Mouse (Mus musculus) embryonic facial prominence, embryonic 11.5 days (tissue): ENCODE results near the gene Srebf1. TPM values are rescaled to one million over a fixed set of nuclear protein-coding genes. Genes with fewer than 3 reads are reported as not detected.
A peak's percentile ranks its signal among the peaks of the same experiment; 100 is the strongest.

ENCODE experiments used
- ATAC-seq: fragments of 200-750 bp; cut with Nextera tagmentation; replicated peaks from 2 replicates; pipeline ENCODE4 v1.8.0; 2017; ENCODE audit warnings: low read depth; ENCODE audit not compliant: insufficient number of reproducible peaks, low FRiP score, low TSS enrichment
- DNase-seq: peaks from one replicate; pipeline ENCODE4 v3.0.0-alpha.2; 2015; ENCODE audit warnings: low spot score
- H3K27ac ChIP-seq: fragments of 300-500 bp; sonication (generic); replicated peaks from 2 replicates; pipeline ENCODE4 v1.5.1; 2014; ENCODE audit warnings: mild to moderate bottlenecking, low read depth, low read length, control low read depth
- H3K27me3 ChIP-seq: fragments of 300-500 bp; sonication (generic); 2 replicates; pipeline ENCODE4 v1.6.1; 2014; ENCODE audit warnings: mild to moderate bottlenecking, low read length, moderate library complexity, mixed read lengths; ENCODE audit not compliant: control insufficient read depth, insufficient read depth
- H3K36me3 ChIP-seq: fragments of 300-500 bp; sonication (generic); replicated peaks from 2 replicates; pipeline ENCODE4 v1.6.1; 2014; ENCODE audit warnings: low read depth, mild to moderate bottlenecking, low read length, moderate library complexity, mixed read lengths; ENCODE audit not compliant: control insufficient read depth, insufficient read depth
- H3K4me1 ChIP-seq: fragments of 300-500 bp; sonication (generic); 2 replicates; pipeline ENCODE4 v1.6.1; 2014; ENCODE audit warnings: low read length, mixed read lengths; ENCODE audit not compliant: control insufficient read depth, insufficient read depth
- H3K4me2 ChIP-seq: fragments of 300-500 bp; sonication (generic); 2 replicates; pipeline ENCODE4 v1.6.1; 2014; ENCODE audit warnings: low read depth, mild to moderate bottlenecking, control low read depth, low read length, moderate library complexity
- H3K4me3 ChIP-seq: fragments of 300-500 bp; sonication (generic); 2 replicates; pipeline ENCODE4 v1.5.1; 2014; ENCODE audit warnings: low read depth, low read length, control low read depth
- H3K9ac ChIP-seq: fragments of 300-500 bp; sonication (generic); replicated peaks from 2 replicates; pipeline ENCODE4 v1.6.1; 2014; ENCODE audit warnings: mild to moderate bottlenecking, control low read depth, low read length
- H3K9me3 ChIP-seq: fragments of 300-500 bp; sonication (generic); replicated peaks from 2 replicates; pipeline ENCODE4 v1.6.1; 2016; ENCODE audit warnings: mild to moderate bottlenecking, low read length, inconsistent platforms, mixed read lengths; ENCODE audit not compliant: control insufficient read depth
- WGBS: fragments of 180-500 bp; shearing (Covaris S2); extraction: QIAGEN DNeasy Blood & Tissue Kit; methylation state at CpG from one replicate; pipeline ENCODE4 v1.1.7; 2014; 5-methylcytosine and 5-hydroxymethylcytosine counted together
- polyA plus RNA-seq: library from polyadenylated mRNA; unstranded; fragments of >200 nt; fragmentation: Nextera tagmentation; extraction: Ambion mirVana; gene quantifications from 2 replicates; pipeline ENCODE4 v1.2.1, GENCODE M21; 2014

The Srebf1 gene
- polyA plus RNA-seq, 1 experiment from 2014 or later: 45.1 TPM

DNA sequence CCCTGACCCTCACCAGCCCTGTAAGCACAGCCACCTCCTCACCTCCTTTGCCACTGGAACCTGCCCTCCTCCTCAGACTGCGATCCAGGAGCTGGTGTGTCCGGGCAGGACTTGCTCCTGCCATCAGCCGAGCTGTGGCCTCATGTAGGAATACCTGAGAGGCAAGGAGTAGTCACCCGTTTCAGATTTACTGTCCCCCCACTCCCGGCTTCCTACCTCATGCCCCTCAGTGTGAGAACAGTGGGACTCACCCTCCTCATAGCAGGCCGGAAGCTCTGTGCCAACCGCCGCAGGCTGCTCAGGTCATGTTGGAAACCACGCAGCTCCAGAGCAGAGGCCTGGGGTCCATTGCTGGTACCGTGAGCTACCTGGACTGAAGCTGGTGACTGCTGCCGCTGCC, 22.0 kb downstream of the Srebf1 start:
- Histone ChIP-seq H3K4me3 (no peak overlapping the region), H3K27me3 (no peaks in the 10 kb centered on the region), H3K27ac (0 out of 2 replicates have a peak overlapping the region, but pooled peaks have one; percentile 13), H3K9me3 (no peaks in the 10 kb centered on the region), H3K36me3 (peaks cover 27% of the 10 kb centered on the region), H3K4me2 (no peak overlapping the region), H3K9ac (peak overlapping the region; percentile 9; the same call in 1 of the 2 replicates), H3K4me1 (0 out of 2 replicates have a peak, but pooled peaks cover 2% of the 10 kb centered on the region)
- no peak for ATAC-seq
- WGBS: 86% methylated on average over 11 of the region's 11 CpGs
- no peak for DNase-seq

DNA sequence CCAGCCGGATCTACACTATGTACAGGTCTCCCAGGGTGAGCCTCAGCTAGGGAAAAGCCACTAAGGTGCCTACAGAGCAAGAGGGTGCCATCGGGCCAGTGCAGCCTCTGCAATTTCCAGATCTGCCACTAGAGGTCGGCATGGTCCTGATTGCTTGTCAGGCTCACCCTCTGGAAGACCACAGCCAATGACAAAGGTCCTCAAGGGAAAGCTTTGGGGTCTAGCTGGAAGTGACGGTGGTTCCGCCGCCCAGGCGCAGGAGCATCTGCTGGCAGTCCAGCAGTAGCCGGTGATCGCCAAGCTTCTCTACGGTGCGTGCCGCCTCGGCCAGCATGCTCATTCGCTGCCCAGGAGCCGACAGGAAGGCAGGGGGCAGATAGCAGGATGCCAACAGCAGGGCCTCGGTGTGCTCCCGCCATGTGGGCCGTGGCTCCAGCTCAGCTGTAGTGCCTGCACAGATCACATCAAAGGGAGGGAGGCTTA, 22.6 kb downstream of the Srebf1 start:
- peaks cover 32% of the 10 kb centered on the region for H3K36me3 ChIP-seq
- H3K9ac ChIP-seq: no peak overlapping the region
- no peaks in the 10 kb centered on the region for H3K27me3 ChIP-seq
- no peak overlapping the region for H3K4me3 ChIP-seq
- ATAC-seq (peak; percentile 66), DNase-seq (peak; percentile 93)
- H3K27ac ChIP-seq: 0 out of 2 replicates have a peak overlapping the region, but pooled peaks have one; percentile 13
- no peak overlapping the region for H3K4me2 ChIP-seq
- H3K4me1 ChIP-seq: 0 out of 2 replicates have a peak, but pooled peaks cover 2% of the 10 kb centered on the region
- H3K9me3 ChIP-seq: 0 out of 2 replicates have a peak, but pooled peaks cover under 1% of the 10 kb centered on the region
- 16% methylated on average over 18 of the region's 18 CpGs for WGBS

DNA sequence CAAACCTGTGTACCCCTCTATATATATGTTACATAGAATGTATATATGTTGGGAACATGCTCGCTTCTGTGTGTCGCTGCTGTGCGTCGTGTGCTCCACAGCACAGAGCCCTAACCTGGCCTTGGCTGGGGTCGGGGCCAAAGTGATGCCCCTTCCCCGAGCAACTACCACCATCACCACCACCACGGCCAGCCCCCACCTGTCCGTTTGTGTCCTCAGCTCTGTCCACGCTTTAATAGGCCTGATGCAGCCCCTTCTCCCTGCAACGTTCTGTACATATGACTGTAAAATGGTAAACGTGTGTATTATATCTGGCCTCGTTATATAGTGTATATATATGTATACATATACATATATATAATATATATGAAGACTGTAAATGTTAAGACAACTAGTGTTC, 23.7 kb downstream of the Srebf1 start:
- 91% methylated on average over 12 of the region's 12 CpGs for WGBS
- DNase-seq (no peak), ATAC-seq (no peak)
- peaks cover 4% of the 10 kb centered on the region; the same call in 1 of the 2 replicates for H3K9me3 ChIP-seq
- H3K27me3 ChIP-seq: no peaks in the 10 kb centered on the region
- H3K4me2 ChIP-seq: no peak overlapping the region
- H3K27ac ChIP-seq: no peak overlapping the region
- H3K4me1 ChIP-seq: 0 out of 2 replicates have a peak, but pooled peaks cover 2% of the 10 kb centered on the region
- no peak overlapping the region for H3K9ac ChIP-seq
- H3K4me3 ChIP-seq: no peak overlapping the region
- H3K36me3 ChIP-seq: peaks cover 36% of the 10 kb centered on the region

DNA sequence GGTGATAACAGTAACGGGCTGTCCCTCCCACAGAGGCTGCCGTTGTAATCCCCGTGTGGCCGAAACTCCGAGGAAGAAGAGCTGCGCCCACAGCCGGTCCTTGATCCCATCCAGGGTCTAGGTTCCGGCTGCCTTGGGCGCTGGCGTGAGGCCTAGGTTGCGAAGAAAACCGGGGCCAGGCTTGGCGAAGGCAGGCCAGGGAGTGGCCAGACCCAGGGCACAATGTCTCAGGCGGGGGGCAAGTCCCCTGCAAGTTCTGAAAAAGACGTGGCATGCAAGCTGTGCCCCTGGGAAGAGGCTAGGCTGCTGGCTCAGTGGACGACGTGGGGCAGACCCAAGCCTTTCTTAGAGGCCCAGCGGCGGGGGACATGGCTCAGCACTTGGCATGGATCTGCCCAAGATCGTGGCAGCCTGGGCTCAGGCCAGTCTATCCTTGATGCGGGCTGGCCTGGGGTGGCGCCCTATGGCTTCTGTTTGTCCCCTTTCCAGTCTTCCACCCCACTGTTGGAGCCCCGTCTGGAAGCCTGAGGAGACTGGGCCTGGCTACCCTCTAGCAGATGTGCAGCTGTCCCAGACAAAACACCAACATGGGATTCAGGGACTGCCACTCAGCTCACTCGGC, 24.3 kb downstream of the Srebf1 start:
- Histone ChIP-seq H3K4me2 (no peak overlapping the region), H3K27ac (no peak overlapping the region), H3K9ac (no peak overlapping the region), H3K36me3 (peaks cover 34% of the 10 kb centered on the region), H3K4me3 (no peak overlapping the region), H3K4me1 (0 out of 2 replicates have a peak, but pooled peaks cover 2% of the 10 kb centered on the region), H3K27me3 (no peaks in the 10 kb centered on the region), H3K9me3 (peaks cover 4% of the 10 kb centered on the region; the same call in 1 of the 2 replicates)
- 85% methylated on average over 24 of the region's 24 CpGs for WGBS
- DNase-seq (no peak), ATAC-seq (peak; percentile 9; the same call in 1 of the 2 replicates)

DNA sequence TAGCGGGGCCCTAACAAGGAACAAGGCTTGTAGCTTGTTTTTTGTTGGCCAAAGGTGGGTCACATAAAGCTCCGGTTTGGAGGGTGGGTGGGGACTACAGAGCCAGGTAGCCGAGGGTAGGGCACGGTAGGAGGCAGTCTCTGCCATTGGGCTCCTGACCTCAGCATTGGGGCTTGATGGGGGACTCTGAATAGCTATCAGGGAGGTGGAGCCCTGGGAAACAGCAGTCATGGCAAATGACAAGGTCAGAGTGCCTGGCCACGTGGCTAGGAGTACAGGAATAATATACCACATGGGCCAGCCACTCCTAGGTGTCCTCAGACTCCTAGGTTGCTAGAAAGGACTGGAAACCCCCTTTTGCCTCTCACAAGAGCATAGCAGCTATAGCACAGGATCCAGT, 26.0 kb downstream of the Srebf1 start:
- H3K27me3 ChIP-seq: no peaks in the 10 kb centered on the region
- no peak overlapping the region for H3K4me3 ChIP-seq
- no peak overlapping the region for H3K9ac ChIP-seq
- no peak overlapping the region for H3K27ac ChIP-seq
- H3K4me2 ChIP-seq: no peak overlapping the region
- 87% methylated on average over 5 of the region's 5 CpGs for WGBS
- H3K36me3 ChIP-seq: peaks cover 27% of the 10 kb centered on the region
- 0 out of 2 replicates have a peak, but pooled peaks cover 2% of the 10 kb centered on the region for H3K4me1 ChIP-seq
- DNase-seq: no peak
- no peak for ATAC-seq
- H3K9me3 ChIP-seq: peaks cover 4% of the 10 kb centered on the region; the same call in 1 of the 2 replicates

DNA sequence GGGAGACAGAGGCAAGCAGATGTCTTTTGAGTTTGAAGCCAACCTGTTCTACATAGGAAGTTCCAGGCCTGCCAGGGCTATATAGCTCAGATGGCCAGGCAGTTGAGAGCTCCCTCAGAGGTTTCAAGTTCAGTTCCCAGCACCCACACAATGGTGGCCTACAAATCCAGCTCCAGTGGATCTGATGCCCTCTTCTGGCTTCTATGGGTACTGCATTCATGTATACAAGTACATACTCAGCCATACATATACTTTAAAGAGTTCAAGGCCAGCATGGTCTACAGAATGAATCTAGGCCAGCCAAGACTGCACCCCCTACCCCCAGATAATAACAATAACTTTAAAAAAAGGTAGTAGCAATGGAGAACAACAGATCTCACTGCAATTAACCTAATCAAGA, 27.3 kb downstream of the Srebf1 start:
- Histone ChIP-seq H3K27ac (no peak overlapping the region), H3K4me2 (no peak overlapping the region), H3K27me3 (no peaks in the 10 kb centered on the region), H3K4me1 (0 out of 2 replicates have a peak, but pooled peaks cover 2% of the 10 kb centered on the region), H3K9ac (no peak overlapping the region), H3K36me3 (peaks cover 28% of the 10 kb centered on the region), H3K4me3 (no peak overlapping the region), H3K9me3 (peaks cover 4% of the 10 kb centered on the region; the same call in 1 of the 2 replicates)
- DNase-seq: peak; percentile 53
- ATAC-seq: no peak

DNA sequence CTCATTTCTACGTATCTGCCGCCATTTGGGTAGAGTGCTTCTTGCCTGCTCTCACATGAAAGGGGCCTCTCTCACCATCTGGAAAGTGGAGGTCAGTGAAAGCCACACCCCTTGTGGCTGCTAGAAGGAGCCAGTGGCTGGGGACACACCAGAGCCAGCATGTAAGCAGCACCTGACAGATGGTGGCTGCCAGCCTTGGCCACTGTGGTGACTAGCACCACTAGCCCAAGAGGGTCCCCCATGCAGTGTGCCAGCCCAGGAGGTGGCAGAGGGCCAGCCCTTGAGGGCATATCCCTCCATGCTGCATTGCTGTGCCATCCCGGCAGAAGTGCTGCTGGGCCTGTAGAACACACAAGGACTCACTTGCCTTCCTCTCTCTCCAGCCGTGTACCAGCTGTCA, 28.8 kb downstream of the Srebf1 start:
- H3K36me3 ChIP-seq: peaks cover 37% of the 10 kb centered on the region
- ATAC-seq (no peak), DNase-seq (no peak)
- no peaks in the 10 kb centered on the region for H3K27me3 ChIP-seq
- no peak overlapping the region for H3K4me3 ChIP-seq
- H3K9me3 ChIP-seq: peaks cover 4% of the 10 kb centered on the region; the same call in 1 of the 2 replicates
- WGBS: 59% methylated on average over 4 of the region's 4 CpGs
- no peaks in the 10 kb centered on the region for H3K4me1 ChIP-seq
- no peak overlapping the region for H3K27ac ChIP-seq
- H3K9ac ChIP-seq: no peak overlapping the region
- no peak overlapping the region for H3K4me2 ChIP-seq

DNA sequence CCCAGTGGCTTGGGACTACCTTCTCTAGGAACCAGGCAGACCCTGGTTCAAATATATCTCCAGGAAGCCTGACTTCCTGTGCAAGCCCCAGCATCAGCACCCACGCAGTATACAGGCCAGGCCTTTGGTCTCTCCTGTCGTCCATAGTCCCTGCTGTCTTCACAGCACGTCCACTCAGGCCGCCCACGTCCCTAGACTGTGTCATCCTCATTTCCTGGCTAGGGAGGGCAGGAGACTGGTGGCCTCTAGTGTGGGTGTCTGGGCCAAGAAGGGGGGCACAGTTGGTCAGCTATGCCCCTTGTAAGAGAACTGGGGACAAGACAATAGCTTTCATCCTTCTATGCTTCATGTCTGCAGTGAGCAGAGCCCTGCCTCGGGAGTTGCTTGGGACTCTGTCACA, 29.8 kb downstream of the Srebf1 start:
- H3K4me2 ChIP-seq: no peak overlapping the region
- peaks cover 47% of the 10 kb centered on the region for H3K36me3 ChIP-seq
- DNase-seq (no peak), ATAC-seq (no peak)
- no peak overlapping the region for H3K27ac ChIP-seq
- H3K4me3 ChIP-seq: no peak overlapping the region
- no peaks in the 10 kb centered on the region for H3K27me3 ChIP-seq
- H3K9ac ChIP-seq: no peak overlapping the region
- no peaks in the 10 kb centered on the region for H3K4me1 ChIP-seq
- H3K9me3 ChIP-seq: peaks cover 4% of the 10 kb centered on the region; the same call in 1 of the 2 replicates
- 81% methylated on average over 6 of the region's 6 CpGs for WGBS
